Mouse (Mus musculus) Patski (cell line): ENCODE measurements around the gene Slc44a2. TPM values are rescaled to one million over a fixed set of nuclear protein-coding genes. Genes with fewer than 3 reads are reported as not detected.

Source experiments
- ATAC-seq: fragments of 100-300 bp; one replicate; pipeline ENCODE4 v1.8.0; 2021
- CTCF ChIA-PET: fragments of 350-600 bp; sonication (Branson Sonifier 250); formaldehyde crosslinking; loops from one replicate; lab custom pipeline; 2022; ENCODE audit warnings: inconsistent platforms; lab: Charles Lee
- POLR2A ChIA-PET: fragments of 350-600 bp; sonication (Branson Sonifier 250); formaldehyde crosslinking; loops from one replicate; lab custom pipeline; 2022; ENCODE audit warnings: antibody characterized with exemption, inconsistent platforms; lab: Charles Lee
- DNase-seq: peaks from one replicate; pipeline ENCODE4 v3.0.0-alpha.2; 2011; ENCODE audit warnings: low read depth, low spot score
- H3K27me3 ChIP-seq: fragments of 371-371 bp; one replicate; pipeline ENCODE4 v1.5.1; 2021
- CTCF ChIP-seq: fragments of 100-300 bp; IDR thresholded peaks from one replicate; pipeline ENCODE4 v1.5.1; 2021
- in situ Hi-C: fragments of 300-500 bp; cut with MboI; formaldehyde crosslinking; loops from 3 replicates; pipeline ENCODE4 v1.11.1; 2018; ENCODE audit warnings: low pct_unique_long_range_greater_than_20kb, mixed read lengths
- polyA plus RNA-seq: library from polyadenylated mRNA; unstranded; gene quantifications from one replicate; pipeline ENCODE4 v1.2.3, GENCODE M21; 2021

Gene Slc44a2
- polyA plus RNA-seq, 1 experiment from 2014 or later = 245 TPM

DNA sequence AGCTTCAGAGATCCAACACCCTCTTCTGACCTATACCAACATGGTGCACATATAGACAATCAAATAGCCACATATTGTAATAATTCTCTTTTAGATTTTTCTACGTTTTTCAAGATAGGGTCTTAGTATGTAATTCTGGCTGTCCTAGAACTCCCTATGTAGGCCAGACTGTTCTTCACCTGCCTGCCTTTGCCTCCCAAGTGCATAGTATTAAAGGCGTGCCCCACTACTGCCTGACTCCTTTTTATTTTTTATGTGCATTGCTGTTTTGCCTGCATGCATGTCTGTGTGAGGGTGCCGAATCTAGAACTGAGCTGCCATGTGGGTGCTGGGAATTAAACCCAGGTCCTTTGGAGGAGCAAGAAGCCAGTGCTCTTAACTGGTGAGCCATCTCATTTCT lies 28.2 kb upstream of the Slc44a2 start:
- CTCF ChIA-PET = interaction anchor here (1.3 kb wide), 1 partner anchor 19 kb away, joined by 3 read pairs; no protein-coding TSS in a partner anchor
- in situ Hi-C loops = no loop called here
- POLR2A ChIA-PET = no interaction called here
- no peaks in the 10 kb centered on the region for H3K27me3 ChIP-seq
- no peak for TF ChIP-seq CTCF
- DNase-seq = no peak
- ATAC-seq = no peak

DNA sequence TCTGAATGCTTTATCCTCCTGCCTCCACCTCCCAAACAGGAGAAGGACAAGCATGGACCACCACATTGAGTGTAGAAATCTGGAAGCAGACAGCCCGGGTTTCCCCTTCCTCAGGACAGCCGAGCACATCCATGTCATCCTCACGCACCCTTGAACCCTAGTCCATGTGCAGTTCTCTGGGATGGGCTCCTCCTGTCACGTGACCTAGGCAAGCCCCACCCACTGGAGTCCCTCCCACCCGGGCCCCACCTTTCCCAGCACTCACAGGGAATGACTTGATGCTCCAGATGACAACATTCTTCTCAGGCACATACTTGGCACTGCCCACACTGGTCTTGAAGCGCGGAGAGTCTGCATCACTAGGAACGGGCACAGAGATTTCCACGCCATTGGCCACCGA lies 21.5 kb upstream of the Slc44a2 start:
- DNase-seq = no peak
- POLR2A ChIA-PET = no interaction called here
- no peak for ATAC-seq
- TF ChIP-seq CTCF = no peak
- CTCF ChIA-PET = no interaction called here
- in situ Hi-C loops = no loop called here
- no peaks in the 10 kb centered on the region for H3K27me3 ChIP-seq

DNA sequence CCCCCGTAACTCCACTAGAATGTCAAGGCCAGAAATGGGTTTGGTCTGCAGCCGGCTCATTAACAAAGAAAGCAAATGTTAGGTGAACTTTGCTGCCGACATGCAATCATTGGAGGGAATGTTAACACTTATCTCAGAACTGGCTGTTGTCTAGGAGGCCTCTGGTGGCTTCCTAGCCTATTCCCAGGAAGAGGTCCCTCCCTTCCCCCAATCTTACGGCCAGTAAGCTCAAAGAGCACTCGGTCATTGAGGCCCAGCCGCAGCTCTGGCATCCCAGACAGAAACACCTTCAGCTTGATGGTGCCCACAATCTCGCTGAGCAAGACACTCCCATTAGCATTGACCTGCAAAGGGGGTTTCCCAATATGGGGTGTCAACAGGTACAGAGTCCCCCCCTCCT lies 15.4 kb upstream of the Slc44a2 start:
- TF ChIP-seq CTCF = no peak
- POLR2A ChIA-PET = no interaction called here
- H3K27me3 ChIP-seq = no peaks in the 10 kb centered on the region
- no peak for ATAC-seq
- DNase-seq = no peak
- in situ Hi-C loops = no loop called here
- CTCF ChIA-PET = interaction anchor here (1.4 to 3.4 kb wide), 2 partner anchors 15 to 52 kb away, joined by 3 to 11 read pairs; partner anchors contain the start of gene Slc44a2

DNA sequence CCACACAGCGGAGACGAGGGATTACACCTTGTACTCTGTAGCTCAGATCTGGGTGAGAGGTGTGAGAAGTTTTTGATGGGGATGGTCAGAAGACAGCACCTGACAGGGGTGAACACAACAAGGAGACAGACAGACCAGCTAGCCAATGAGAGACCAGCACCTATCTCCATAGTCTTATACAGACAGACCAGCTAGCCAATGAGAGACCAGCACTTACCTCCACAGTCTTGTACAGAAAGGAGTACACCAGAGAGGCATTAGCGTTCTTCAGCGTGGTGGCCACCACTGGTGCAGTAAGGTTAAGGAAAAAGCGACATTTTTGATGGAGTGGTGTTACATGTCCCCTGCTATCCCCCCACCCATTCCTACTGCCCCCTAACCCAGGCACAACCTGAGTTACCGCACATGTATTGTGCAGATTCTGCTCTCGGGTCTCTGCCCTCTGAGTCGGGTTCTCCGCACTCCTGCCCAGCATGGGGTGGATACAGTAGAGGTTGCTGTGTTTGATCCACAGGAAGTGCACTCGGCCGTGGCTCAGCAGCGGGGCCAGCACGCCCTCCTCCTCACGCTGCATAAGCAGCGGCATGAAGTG lies 11.3 kb upstream of the Slc44a2 start:
- DNase-seq (no peak), ATAC-seq (no peak)
- in situ Hi-C loops = no loop called here
- H3K27me3 ChIP-seq = no peaks in the 10 kb centered on the region
- CTCF ChIA-PET = interaction anchor here (4.5 kb wide), 1 partner anchor 47 kb away, joined by 42 read pairs; no protein-coding TSS in a partner anchor
- POLR2A ChIA-PET = no interaction called here
- no peak for TF ChIP-seq CTCF

DNA sequence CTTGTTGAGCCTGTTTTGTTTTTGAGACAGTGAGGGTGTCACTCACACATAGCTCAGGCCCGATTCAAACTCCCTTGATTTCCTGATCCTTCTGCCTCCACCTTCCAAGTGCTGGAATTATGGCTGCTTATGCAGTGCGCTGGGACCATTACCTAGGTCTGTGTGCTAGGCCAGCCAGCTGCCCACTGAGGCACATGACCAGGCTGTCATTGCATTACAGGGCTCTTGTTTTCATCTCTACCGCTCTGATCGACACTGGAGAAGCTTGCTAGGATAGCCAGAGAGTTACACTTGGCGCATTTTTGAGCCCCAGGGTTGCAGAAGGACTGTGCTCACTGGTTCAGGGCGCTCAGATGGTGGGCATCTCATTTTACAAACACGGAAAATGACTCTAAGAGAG lies 8.8 kb upstream of the Slc44a2 start:
- H3K27me3 ChIP-seq = no peaks in the 10 kb centered on the region
- POLR2A ChIA-PET = no interaction called here
- no peak for TF ChIP-seq CTCF
- CTCF ChIA-PET = interaction anchor here (0.6 to 4.5 kb wide), 5 partner anchors 19 to 70 kb away, joined by 3 to 42 read pairs (median 3); partner anchors contain the start of gene Cdkn2d
- ATAC-seq (no peak), DNase-seq (no peak)
- in situ Hi-C loops = loop anchor here (5.0 kb wide), 1 partner anchor 96 kb away; no protein-coding TSS in a partner anchor

DNA sequence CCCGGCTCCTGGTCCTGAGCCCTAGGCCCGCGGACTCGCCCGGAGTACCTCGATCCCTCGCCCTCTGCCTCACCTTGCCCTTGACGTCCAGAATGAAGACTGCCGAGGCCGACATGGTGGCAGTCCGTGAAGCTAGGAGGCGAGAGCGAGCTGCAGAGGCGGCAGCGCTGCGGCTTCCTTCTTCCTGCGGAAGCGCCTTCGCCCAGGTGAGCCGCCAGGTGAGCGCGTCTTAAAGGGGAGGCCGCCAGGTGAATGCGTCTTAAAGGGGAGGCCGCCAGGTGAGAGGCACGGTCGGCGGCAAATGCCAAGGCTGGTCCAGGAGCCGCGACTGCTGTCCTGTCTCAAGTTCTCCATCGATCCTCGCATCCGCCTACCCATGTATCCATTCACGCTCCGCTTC lies 8.4 kb upstream of the Slc44a2 start, which contains the start of gene Ap1m2:
Gene Ap1m2 (minus strand): TSS at position 204 of the 400 bp plus-strand sequence.
- TF ChIP-seq CTCF = no peak

DNA sequence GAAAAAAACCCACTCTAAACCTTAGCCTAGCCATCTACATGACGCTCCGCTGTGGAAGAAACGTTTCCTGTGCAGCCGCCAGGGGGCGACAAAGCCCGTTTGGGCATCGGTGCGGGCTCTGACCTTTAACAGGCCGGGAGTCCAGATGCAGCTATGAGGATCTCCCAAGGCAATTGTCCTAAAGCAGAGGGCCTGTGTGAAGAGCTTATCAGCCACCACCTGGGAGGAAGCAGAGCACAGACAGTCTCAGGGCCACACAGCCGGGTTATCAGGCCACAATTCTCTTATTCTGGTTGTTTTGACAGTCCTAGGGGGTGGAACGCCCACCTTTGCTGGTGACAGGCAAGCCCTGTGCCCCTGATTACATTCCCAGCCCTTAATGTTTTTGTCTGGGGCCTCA lies 7.1 kb upstream of the Slc44a2 start:
- peak; percentile 95 for TF ChIP-seq CTCF
- ChIA-PET POLR2A (interaction anchor here (0.6 to 2.8 kb wide), 3 partner anchors 44 to 408 kb away, joined by 4 to 13 read pairs (median 6); no protein-coding TSS in a partner anchor), CTCF (interaction anchor here (0.7 to 5.6 kb wide), 11 partner anchors 10 to 196 kb away, joined by 3 to 74 read pairs (median 4); partner anchors contain the start of gene Tmed1)
- no peaks in the 10 kb centered on the region for H3K27me3 ChIP-seq
- in situ Hi-C loops = loop anchor here (5.0 kb wide), 1 partner anchor 94 kb away; no protein-coding TSS in a partner anchor
- peak; percentile 76 for ATAC-seq
- no peak for DNase-seq

More for the DNA sequence above, 8.4 kb upstream of the Slc44a2 start, which contains the start of gene Ap1m2:
- in situ Hi-C loops = loop anchor here (5.0 kb wide), 1 partner anchor 95 kb away; no protein-coding TSS in a partner anchor
- no peak for DNase-seq
- no peaks in the 10 kb centered on the region for H3K27me3 ChIP-seq
- POLR2A ChIA-PET = no interaction called here
- CTCF ChIA-PET = interaction anchor here (2.0 to 4.5 kb wide), 3 partner anchors 22 to 44 kb away, joined by 5 to 42 read pairs (median 17); no protein-coding TSS in a partner anchor
- no peak for ATAC-seq

DNA sequence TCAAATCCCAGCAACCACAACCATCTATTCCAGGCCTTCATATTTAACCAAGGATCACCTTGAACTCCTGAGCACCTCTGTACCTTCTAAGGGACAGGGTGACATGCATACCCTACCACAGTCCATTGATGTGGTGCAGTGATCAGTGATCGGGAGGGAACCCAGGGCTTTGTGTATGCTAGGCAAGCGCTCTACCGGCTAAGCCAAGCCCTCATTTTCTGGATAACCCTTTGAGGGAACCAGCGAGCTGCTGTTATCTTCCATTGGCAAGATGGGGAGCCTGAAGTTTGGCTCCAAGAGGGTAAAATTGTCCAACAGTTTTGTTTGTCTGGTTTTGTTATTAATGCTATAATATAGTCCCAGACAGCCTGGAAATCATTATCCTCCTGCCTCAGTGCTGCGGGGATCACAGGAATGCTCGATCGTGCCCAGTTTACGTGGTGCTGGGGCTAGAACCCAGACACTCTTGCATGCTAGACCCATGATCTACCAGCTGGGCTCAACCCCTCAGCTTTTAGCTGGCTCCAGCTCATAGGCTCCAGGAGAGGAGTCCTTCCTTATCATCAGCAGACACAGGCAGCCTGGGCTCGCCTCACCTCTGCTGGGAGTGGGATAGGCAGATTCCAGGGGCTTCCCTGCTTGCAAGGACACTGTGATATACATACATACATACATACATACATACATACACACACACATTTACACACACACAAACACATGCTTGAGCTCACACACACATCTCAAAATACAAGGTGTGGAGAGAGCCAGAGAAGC lies 5.9 kb upstream of the Slc44a2 start:
- CTCF ChIA-PET = interaction anchor here (0.9 to 5.6 kb wide), 6 partner anchors 19 to 95 kb away, joined by 3 to 74 read pairs (median 6); no protein-coding TSS in a partner anchor
- DNase-seq = no peak
- no peak for ATAC-seq
- in situ Hi-C loops = loop anchor here (5.0 kb wide), 2 partner anchors 38 to 93 kb away; no protein-coding TSS in a partner anchor
- POLR2A ChIA-PET = interaction anchor here (0.5 to 2.8 kb wide), 2 partner anchors 16 to 43 kb away, joined by 3 to 13 read pairs; no protein-coding TSS in a partner anchor
- TF ChIP-seq CTCF = no peak
- no peaks in the 10 kb centered on the region for H3K27me3 ChIP-seq

DNA sequence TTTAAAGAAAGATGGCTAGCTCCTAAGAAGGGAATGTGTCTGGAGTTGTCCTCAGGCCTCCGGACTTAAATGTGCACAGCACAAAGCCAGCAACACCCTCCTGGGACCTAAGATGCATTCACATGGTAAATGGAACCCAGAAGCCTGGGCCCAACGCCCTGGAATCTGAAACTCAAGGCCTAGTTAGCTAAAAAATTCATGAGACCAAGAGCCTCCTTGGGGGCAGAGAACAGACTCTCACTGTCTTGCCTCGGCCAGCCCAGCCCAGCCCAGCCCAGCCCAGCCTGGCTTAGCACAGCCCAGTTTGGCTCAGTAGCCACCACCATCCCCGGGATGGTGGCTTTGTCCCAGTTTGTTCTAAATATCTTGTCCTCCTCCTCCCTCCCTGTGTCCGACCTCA lies 5.1 kb upstream of the Slc44a2 start:
- DNase-seq (no peak), ATAC-seq (no peak)
- ChIA-PET CTCF (interaction anchor here (0.9 to 5.6 kb wide), 4 partner anchors 19 to 94 kb away, joined by 3 to 74 read pairs (median 12); no protein-coding TSS in a partner anchor), POLR2A (interaction anchor here (0.5 to 2.8 kb wide), 2 partner anchors 15 to 42 kb away, joined by 3 to 13 read pairs; no protein-coding TSS in a partner anchor)
- in situ Hi-C loops = loop anchor here (5.0 kb wide), 1 partner anchor 37 kb away; no protein-coding TSS in a partner anchor
- H3K27me3 ChIP-seq = no peaks in the 10 kb centered on the region
- no peak for TF ChIP-seq CTCF

DNA sequence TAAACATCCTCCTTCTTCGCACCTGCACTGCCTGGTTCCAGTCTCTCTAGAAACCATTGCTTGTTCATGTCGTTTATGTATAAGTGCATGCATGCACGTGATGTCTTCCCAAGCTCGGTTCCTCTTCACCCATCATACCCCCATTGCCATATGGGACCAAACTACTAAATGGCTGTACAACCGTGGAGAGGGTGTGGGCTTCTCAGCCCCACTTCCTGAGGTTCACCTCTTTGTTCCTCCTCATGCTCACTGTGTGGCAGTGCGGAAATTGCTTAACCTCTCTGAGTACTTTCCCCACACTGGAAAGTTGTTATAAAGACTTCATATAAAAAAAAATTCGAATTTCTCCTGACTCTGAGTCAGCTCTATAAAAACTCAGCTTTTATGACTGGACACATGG lies 3.8 kb upstream of the Slc44a2 start:
- in situ Hi-C loops = loop anchor here (5.0 kb wide), 1 partner anchor 36 kb away; no protein-coding TSS in a partner anchor
- ATAC-seq = no peak

More for the DNA sequence above, 3.8 kb upstream of the Slc44a2 start:
- ChIA-PET CTCF (interaction anchor here (5.6 kb wide), 1 partner anchor 40 kb away, joined by 74 read pairs; no protein-coding TSS in a partner anchor), POLR2A (no interaction called here)
- no peak for DNase-seq
- TF ChIP-seq CTCF = no peak
- no peaks in the 10 kb centered on the region for H3K27me3 ChIP-seq
